Mouse (Mus musculus) heart, postnatal 0 days (tissue): ENCODE measurements around the gene Shroom2. TPM values are rescaled to one million over a fixed set of nuclear protein-coding genes. Genes with fewer than 3 reads are reported as not detected.

Experiments used
- ATAC-seq: fragments of 200-750 bp; cut with Nextera tagmentation; 2 replicates; pipeline ENCODE4 v1.8.0; 2017; ENCODE audit warnings: low read depth, moderate number of reproducible peaks, moderate library complexity; ENCODE audit not compliant: insufficient read depth
- DNase-seq: peaks from one replicate; pipeline ENCODE4 v3.0.0-alpha.2; 2016; ENCODE audit warnings: low spot score
- H3K27ac ChIP-seq: fragments of 300-500 bp; sonication (generic); 2 replicates; pipeline ENCODE4 v1.5.1; 2014; ENCODE audit warnings: low read depth, mild to moderate bottlenecking
- H3K27me3 ChIP-seq: fragments of 300-500 bp; sonication (generic); 2 replicates; pipeline ENCODE4 v1.6.1; 2014; ENCODE audit warnings: low read length, mixed read lengths; ENCODE audit not compliant: control insufficient read depth, insufficient read depth
- H3K36me3 ChIP-seq: fragments of 300-500 bp; sonication (generic); replicated peaks from 2 replicates; pipeline ENCODE4 v1.6.1; 2014; ENCODE audit warnings: low read length, mixed read lengths; ENCODE audit not compliant: control insufficient read depth, insufficient read depth
- H3K4me1 ChIP-seq: fragments of 300-500 bp; sonication (generic); 2 replicates; pipeline ENCODE4 v1.6.1; 2014; ENCODE audit warnings: antibody characterized with exemption; ENCODE audit not compliant: control insufficient read depth, insufficient read depth
- H3K4me2 ChIP-seq: fragments of 300-500 bp; sonication (generic); 2 replicates; pipeline ENCODE4 v1.6.1; 2014; ENCODE audit warnings: low read depth, mild to moderate bottlenecking, low read length, moderate library complexity
- H3K4me3 ChIP-seq: fragments of 300-500 bp; sonication (generic); 2 replicates; pipeline ENCODE4 v1.5.1; 2014; ENCODE audit warnings: low read depth, low read length
- H3K9ac ChIP-seq: fragments of 300-500 bp; sonication (generic); replicated peaks from 2 replicates; pipeline ENCODE4 v1.6.1; 2014; ENCODE audit warnings: low read depth, low read length, mixed read lengths
- H3K9me3 ChIP-seq: fragments of 300-500 bp; sonication (generic); replicated peaks from 2 replicates; pipeline ENCODE4 v1.6.1; 2016; ENCODE audit warnings: low read length; ENCODE audit not compliant: control insufficient read depth
- CTCF ChIP-seq: IDR thresholded peaks from 2 replicates; pipeline ENCODE4 v1.5.1; 2016; ENCODE audit warnings: antibody characterized with exemption, control low read depth, low read depth
- EP300 ChIP-seq: IDR thresholded peaks from 2 replicates; pipeline ENCODE4 v1.6.1; 2016; ENCODE audit warnings: antibody characterized with exemption, low read depth
- WGBS: fragments of 180-500 bp; shearing (Covaris S2); extraction: QIAGEN DNeasy Blood & Tissue Kit; methylation state at CpG from one replicate; pipeline ENCODE4 v1.1.7; 2014; 5-methylcytosine and 5-hydroxymethylcytosine counted together
- polyA plus RNA-seq: library from polyadenylated mRNA; unstranded; fragments of >200 nt; fragmentation: Nextera tagmentation; extraction: Ambion mirVana; gene quantifications from 2 replicates; pipeline ENCODE4 v1.2.1, GENCODE M21; 2015
- total RNA-seq: library from RNA; depleted of rRNA; stranded (reverse); fragments of >200 nt; gene quantifications from 2 replicates; pipeline ENCODE4 v1.2.3, GENCODE M21; 2014; ENCODE audit warnings: low replicate concordance

Shroom2 gene
- total and polyA plus RNA-seq, 2 experiments from 2014 or later = 2.0 to 13.5 TPM

DNA sequence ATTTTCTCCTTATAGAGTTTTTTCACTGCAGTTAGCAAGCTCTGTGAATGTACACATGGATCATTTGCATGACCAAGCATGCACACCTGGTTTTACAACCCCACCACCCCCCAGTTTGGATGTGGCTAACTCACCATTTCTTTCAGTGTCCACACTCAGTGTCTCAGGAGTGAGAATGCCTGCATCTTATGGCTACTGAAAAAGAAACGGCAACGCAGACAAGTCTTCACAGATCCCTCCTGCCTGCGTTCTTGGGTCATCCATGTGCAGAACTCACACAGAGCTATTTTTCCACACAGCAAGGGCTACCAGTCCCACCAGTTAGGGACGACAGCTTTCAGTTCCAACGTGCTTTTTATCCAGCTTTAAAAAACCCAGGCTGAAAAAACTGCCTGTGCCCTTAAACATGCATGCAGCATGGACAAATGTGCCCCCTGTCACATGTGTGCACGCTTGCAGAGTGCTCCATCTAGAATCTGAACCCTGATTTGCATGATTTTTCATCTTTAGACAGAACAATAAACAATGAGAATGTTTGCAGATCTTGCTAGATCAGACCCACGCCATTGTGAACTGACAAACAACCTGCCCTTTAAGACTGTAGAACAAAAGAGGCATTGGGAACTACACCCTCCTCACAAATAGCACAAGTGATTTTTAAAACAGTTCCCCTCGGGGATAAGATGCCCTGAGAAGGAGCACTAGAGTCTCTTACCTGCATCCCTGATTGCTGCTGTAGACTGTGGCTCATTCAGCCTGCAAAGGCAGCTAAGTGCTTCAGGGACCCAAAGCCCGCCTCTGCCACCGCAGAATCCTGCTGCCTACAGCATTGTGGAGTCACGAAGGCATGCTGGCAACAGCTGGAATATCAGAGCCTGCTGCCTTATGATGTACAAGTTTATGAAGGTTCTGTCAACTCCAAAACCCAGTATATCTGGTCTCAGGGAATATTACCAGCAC lies 125.3 kb downstream of the Shroom2 start:
- Histone ChIP-seq H3K9ac (no peak overlapping the region), H3K4me2 (no peak overlapping the region), H3K9me3 (no peaks in the 10 kb centered on the region), H3K36me3 (no peaks in the 10 kb centered on the region), H3K27me3 (no peaks in the 10 kb centered on the region), H3K27ac (no peak overlapping the region), H3K4me1 (no peaks in the 10 kb centered on the region), H3K4me3 (no peak overlapping the region)
- no peak for TF ChIP-seq CTCF
- no peak for TF ChIP-seq EP300
- WGBS = 60% methylated on average over 11 of the region's 11 CpGs
- ATAC-seq = no peak
- DNase-seq = no peak

GRCm38 (mm10) chrX:152643201-152643600 lies 126.1 kb downstream of the Shroom2 start:
- H3K9me3 ChIP-seq = no peaks in the 10 kb centered on the region
- H3K27me3 ChIP-seq = no peaks in the 10 kb centered on the region
- H3K27ac ChIP-seq = no peak overlapping the region
- TF ChIP-seq CTCF = no peak
- TF ChIP-seq EP300 = no peak
- no peaks in the 10 kb centered on the region for H3K36me3 ChIP-seq
- ATAC-seq (no peak), DNase-seq (no peak)
- H3K4me1 ChIP-seq = no peaks in the 10 kb centered on the region
- H3K4me3 ChIP-seq = no peak overlapping the region
- H3K9ac ChIP-seq = no peak overlapping the region
- no peak overlapping the region for H3K4me2 ChIP-seq

- 66% methylated on average over 2 of the region's 2 CpGs for WGBS
- no peaks in the 10 kb centered on the region for H3K36me3 ChIP-seq
- no peaks in the 10 kb centered on the region for H3K4me1 ChIP-seq
- H3K4me3 ChIP-seq = no peak overlapping the region
- ATAC-seq (no peak), DNase-seq (no peak)
- H3K9me3 ChIP-seq = no peaks in the 10 kb centered on the region
- H3K27ac ChIP-seq = no peak overlapping the region
- TF ChIP-seq EP300 = no peak
- TF ChIP-seq CTCF = no peak
- H3K27me3 ChIP-seq = no peaks in the 10 kb centered on the region
- no peak overlapping the region for H3K9ac ChIP-seq
- no peak overlapping the region for H3K4me2 ChIP-seq
Measured at GRCm38 (mm10) chrX:152642627-152643026, 126.6 kb downstream of the Shroom2 start.

GRCm38 (mm10) chrX:152635397-152635796 lies 133.9 kb downstream of the Shroom2 start:
- Histone ChIP-seq H3K36me3 (no peaks in the 10 kb centered on the region), H3K4me1 (no peaks in the 10 kb centered on the region), H3K4me2 (no peak overlapping the region), H3K27ac (no peak overlapping the region), H3K27me3 (no peaks in the 10 kb centered on the region), H3K4me3 (no peak overlapping the region), H3K9ac (no peak overlapping the region), H3K9me3 (no peaks in the 10 kb centered on the region)
- no peak for DNase-seq
- TF ChIP-seq EP300 (no peak), CTCF (no peak)
- ATAC-seq = no peak
- 75% methylated on average over 12 of the region's 12 CpGs for WGBS

GRCm38 (mm10) chrX:152621407-152621806 lies 147.9 kb downstream of the Shroom2 start:
- H3K4me1 ChIP-seq = no peaks in the 10 kb centered on the region
- ATAC-seq = no peak
- WGBS = 79% methylated on average over 2 of the region's 2 CpGs

DNA sequence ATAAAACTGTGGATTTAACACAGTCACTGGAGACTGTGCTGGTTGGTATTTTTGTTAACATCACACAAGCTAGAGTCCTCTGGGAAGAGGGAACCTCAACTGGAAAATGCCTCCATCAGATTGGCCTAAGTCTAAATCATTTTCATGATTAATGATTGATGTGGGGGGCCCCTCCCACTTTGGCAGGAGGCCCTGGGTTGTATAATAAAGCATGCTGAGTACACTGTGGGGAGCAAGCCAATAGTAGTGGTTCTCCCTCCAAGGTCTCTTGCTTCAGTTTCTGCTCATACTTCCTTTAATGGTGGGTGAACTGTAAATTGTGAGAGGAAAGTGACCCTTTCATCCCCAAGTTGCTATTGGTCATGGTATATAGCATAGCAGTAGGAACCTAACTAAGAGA lies 148.3 kb downstream of the Shroom2 start:
- H3K9me3 ChIP-seq = no peaks in the 10 kb centered on the region
- ATAC-seq = no peak
- no peak for TF ChIP-seq CTCF
- no peak for TF ChIP-seq EP300
- no peak overlapping the region for H3K4me2 ChIP-seq
- no peak for DNase-seq
- no peak overlapping the region for H3K4me3 ChIP-seq
- no peaks in the 10 kb centered on the region for H3K27me3 ChIP-seq
- H3K9ac ChIP-seq = no peak overlapping the region
- no peaks in the 10 kb centered on the region for H3K36me3 ChIP-seq
- H3K4me1 ChIP-seq = no peaks in the 10 kb centered on the region
- H3K27ac ChIP-seq = no peak overlapping the region

More at GRCm38 (mm10) chrX:152621407-152621806, 147.9 kb downstream of the Shroom2 start:
- Histone ChIP-seq H3K9me3 (no peaks in the 10 kb centered on the region), H3K36me3 (no peaks in the 10 kb centered on the region), H3K4me2 (no peak overlapping the region), H3K4me3 (no peak overlapping the region), H3K9ac (no peak overlapping the region), H3K27me3 (no peaks in the 10 kb centered on the region), H3K27ac (no peak overlapping the region)
- DNase-seq = no peak
- TF ChIP-seq CTCF (no peak), EP300 (no peak)
